Mouse (Mus musculus): ENCODE data around the gene Pp2d1. TPM values are rescaled to one million over a fixed set of nuclear protein-coding genes. Genes with fewer than 3 reads are reported as not detected.

Gene Pp2d1
- polyA plus RNA-seq, 1 experiment, result not detected

DNA sequence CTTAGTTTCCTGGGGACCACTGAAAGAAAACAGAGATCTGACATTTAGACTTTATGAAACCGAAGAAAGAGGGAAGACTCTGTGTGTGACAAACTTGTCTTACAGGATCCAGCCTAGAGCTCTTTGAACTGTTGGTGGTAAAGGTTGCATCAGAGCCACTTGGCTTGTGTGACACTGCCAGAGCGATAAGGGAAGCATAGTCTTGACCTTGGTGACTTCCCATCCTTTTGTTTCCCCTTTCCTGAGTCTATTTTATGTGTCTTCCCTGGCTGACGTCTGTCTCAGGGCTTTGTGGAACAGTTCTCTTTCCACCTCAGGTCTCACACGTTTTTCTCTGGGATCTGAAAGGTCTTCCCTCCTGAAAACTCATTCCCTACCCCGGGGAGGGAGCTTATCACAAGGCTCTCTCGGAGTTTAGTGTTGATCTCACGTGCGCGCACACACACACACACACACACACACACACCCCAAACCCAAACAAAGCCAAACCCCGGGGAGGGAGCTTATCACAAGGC, 31.2 kb upstream of the Pp2d1 start:
- H3K4me3 ChIP-seq (ENCODE audit: extremely low read depth, insufficient read depth, insufficient read length), result no peak overlapping the region; the same call in 1 of the 2 replicates
- H3K27ac ChIP-seq (ENCODE audit: insufficient read depth, low read length), result peak overlapping the region; percentile 43
- H3K36me3 ChIP-seq (ENCODE audit: control insufficient read depth, insufficient read depth, low read length), result no peaks in the 10 kb centered on the region
- H3K27me3 ChIP-seq (ENCODE audit: control insufficient read depth, insufficient read depth, low read length), result no peaks in the 10 kb centered on the region
- WGBS, result 37% methylated on average over 10 of the region's 10 CpGs
- TF ChIP-seq POLR2A (IDR thresholded peaks at IDR 0.05; ENCODE audit: low read depth, low read length) (no peak), CTCF (IDR thresholded peaks at IDR 0.05; ENCODE audit: extremely low read depth, insufficient read depth, insufficient read length, insufficient replicate concordance) (no peak)
- H3K4me1 ChIP-seq (ENCODE audit: control insufficient read depth, insufficient read depth, insufficient read length), result peaks cover 9% of the 10 kb centered on the region
- no peak for DNase-seq (ENCODE audit: low read depth in 1 of 2, low spot score in 2 of 2)

DNA sequence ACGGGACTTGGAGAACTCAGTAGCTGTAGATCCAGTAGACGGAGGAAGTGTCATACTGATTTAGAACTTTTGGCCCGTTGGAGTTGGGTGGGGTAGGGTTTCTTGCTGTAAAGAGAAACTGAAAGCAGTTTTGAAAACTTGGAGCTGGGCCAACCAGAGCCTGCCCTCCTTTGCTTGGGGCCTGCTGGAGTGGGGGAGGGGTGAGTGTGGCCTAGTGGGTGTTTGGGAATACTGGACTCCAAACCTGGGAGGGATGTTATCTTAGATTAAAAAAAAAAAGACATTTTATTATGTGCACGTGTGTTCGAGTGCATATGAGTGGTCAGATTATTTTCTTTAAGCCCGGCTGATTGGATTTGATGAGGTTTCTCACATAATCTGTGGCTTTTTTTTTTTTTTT, 30.6 kb upstream of the Pp2d1 start:
- peaks cover 9% of the 10 kb centered on the region for H3K4me1 ChIP-seq (ENCODE audit: control insufficient read depth, insufficient read depth, insufficient read length)
- peak overlapping the region; percentile 93 for H3K27ac ChIP-seq (ENCODE audit: insufficient read depth, low read length)
- H3K36me3 ChIP-seq (ENCODE audit: control insufficient read depth, insufficient read depth, low read length), result no peaks in the 10 kb centered on the region
- peak overlapping the region; percentile 49 for H3K4me3 ChIP-seq (ENCODE audit: extremely low read depth, insufficient read depth, insufficient read length)
- 2% methylated on average over 6 of the region's 6 CpGs for WGBS
- H3K27me3 ChIP-seq (ENCODE audit: control insufficient read depth, insufficient read depth, low read length), result no peaks in the 10 kb centered on the region
- TF ChIP-seq POLR2A (IDR thresholded peaks at IDR 0.05; ENCODE audit: low read depth, low read length) (no peak), CTCF (IDR thresholded peaks at IDR 0.05; ENCODE audit: extremely low read depth, insufficient read depth, insufficient read length, insufficient replicate concordance) (no peak)
- peak; percentile 70 to 75 for DNase-seq (ENCODE audit: low read depth in 1 of 2, low spot score in 2 of 2)

DNA sequence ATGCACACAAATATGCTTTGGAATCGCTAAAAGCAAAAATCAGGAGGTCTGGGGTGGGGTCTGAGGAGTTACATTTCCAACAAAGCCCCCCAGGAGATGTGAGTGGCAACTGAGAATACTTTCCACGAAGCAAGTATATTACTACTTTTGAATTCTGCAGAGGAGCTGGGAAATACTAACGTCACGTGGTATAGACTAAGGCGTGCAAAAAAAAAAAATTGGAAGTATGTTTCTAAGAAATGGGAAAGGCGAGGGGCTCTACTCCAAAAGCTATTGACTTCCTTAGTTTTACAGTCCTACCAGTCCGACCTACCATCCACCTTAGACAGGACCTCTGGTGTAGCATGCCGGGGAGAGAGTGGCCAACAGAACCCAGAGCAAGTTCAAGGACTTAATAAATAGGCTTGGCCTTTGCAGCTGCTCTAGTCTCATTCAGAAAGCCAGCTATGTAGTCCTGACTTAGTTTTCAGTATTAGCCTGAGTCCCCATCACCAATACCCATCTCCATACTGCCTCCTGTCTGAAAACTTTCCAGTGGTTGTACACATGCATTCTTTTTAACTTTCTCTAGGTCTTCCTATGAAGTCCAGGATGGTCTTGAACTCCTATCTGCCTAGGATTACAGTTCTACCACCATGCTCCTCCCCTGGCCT, 29.6 kb upstream of the Pp2d1 start:
- no peak for TF ChIP-seq POLR2A (IDR thresholded peaks at IDR 0.05; ENCODE audit: low read depth, low read length)
- no peak for TF ChIP-seq CTCF (IDR thresholded peaks at IDR 0.05; ENCODE audit: extremely low read depth, insufficient read depth, insufficient read length, insufficient replicate concordance)
- H3K36me3 ChIP-seq (ENCODE audit: control insufficient read depth, insufficient read depth, low read length), result no peaks in the 10 kb centered on the region
- H3K4me3 ChIP-seq (ENCODE audit: extremely low read depth, insufficient read depth, insufficient read length), result peak overlapping the region; percentile 97
- 37% methylated on average over 8 of the region's 8 CpGs for WGBS
- DNase-seq (ENCODE audit: low read depth in 1 of 2, low spot score in 2 of 2), result no peak
- peak overlapping the region; percentile 64 for H3K27ac ChIP-seq (ENCODE audit: insufficient read depth, low read length)
- H3K27me3 ChIP-seq (ENCODE audit: control insufficient read depth, insufficient read depth, low read length), result no peaks in the 10 kb centered on the region
- H3K4me1 ChIP-seq (ENCODE audit: control insufficient read depth, insufficient read depth, insufficient read length), result peaks cover 9% of the 10 kb centered on the region

DNA sequence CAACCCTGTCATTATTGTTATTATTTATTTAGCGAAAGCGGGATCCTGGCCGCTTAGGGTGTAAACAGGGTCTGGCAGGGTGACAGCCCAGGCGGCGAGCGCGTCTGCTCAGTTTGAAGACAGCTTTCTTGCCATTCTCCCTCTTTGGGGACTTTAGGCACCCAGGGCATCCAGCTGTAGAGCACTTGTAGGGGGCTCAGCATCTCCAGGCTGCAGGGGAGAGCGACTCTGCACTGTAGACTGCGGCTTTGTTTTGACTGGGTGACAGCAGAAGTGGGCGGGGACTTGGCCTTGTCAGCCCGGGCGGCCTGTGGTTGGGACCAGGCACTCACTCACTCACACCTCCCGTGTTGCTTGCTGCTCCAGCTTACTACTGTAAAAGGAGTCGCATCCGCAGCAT, 28.9 kb upstream of the Pp2d1 start:
- peak overlapping the region; percentile 97 for H3K4me3 ChIP-seq (ENCODE audit: extremely low read depth, insufficient read depth, insufficient read length)
- H3K27me3 ChIP-seq (ENCODE audit: control insufficient read depth, insufficient read depth, low read length), result no peaks in the 10 kb centered on the region
- no peaks in the 10 kb centered on the region for H3K36me3 ChIP-seq (ENCODE audit: control insufficient read depth, insufficient read depth, low read length)
- TF ChIP-seq POLR2A (IDR thresholded peaks at IDR 0.05; ENCODE audit: low read depth, low read length) (peak; percentile 62), CTCF (IDR thresholded peaks at IDR 0.05; ENCODE audit: extremely low read depth, insufficient read depth, insufficient read length, insufficient replicate concordance) (no peak)
- peak; percentile 65 to 86 for DNase-seq (ENCODE audit: low read depth in 1 of 2, low spot score in 2 of 2)
- WGBS, result under 1% methylated on average over 15 of the region's 15 CpGs
- peak overlapping the region; percentile 98 for H3K27ac ChIP-seq (ENCODE audit: insufficient read depth, low read length)
- peaks cover 9% of the 10 kb centered on the region for H3K4me1 ChIP-seq (ENCODE audit: control insufficient read depth, insufficient read depth, insufficient read length)

DNA sequence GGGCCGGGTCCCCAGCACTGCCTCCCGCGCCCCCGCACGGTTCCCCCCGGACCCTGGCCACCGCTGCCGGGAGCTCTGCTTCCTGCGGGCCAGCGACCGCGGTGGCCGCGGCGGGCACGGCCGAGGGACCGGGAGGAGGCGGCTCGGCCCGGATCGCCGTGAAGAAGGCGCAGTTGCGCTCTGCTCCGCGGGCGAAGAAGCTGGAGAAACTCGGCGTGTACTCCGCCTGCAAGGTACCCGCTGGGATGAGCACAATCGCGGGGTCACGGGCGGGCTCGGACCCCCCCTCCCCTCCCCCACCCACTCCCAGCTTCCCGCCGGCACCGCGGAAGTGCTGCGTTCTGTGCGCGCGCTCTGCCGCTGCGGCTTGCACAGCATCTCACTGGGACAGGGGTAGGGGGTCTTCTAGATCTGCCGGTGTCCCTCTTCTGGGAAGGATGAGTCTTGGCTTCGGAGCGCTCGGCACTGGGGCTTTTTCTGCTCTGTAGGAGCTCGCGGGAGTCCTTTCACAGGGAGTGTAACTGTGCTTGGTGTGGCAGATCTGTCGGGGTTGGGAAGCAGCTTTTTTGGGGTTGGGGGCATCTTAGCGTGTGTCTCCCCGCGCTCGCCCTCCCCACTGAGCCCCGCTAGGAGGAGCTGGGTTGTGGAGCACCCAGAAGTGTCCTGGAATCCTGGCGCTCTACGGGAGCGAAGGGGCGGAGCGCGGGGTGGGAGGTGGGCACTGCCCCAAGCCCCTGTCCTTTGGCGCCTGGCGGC, 28.3 kb upstream of the Pp2d1 start:
- Histone ChIP-seq H3K4me1 (ENCODE audit: control insufficient read depth, insufficient read depth, insufficient read length) (peaks cover 9% of the 10 kb centered on the region), H3K27ac (ENCODE audit: insufficient read depth, low read length) (peak overlapping the region; percentile 98), H3K27me3 (ENCODE audit: control insufficient read depth, insufficient read depth, low read length) (no peaks in the 10 kb centered on the region), H3K36me3 (ENCODE audit: control insufficient read depth, insufficient read depth, low read length) (no peaks in the 10 kb centered on the region), H3K4me3 (ENCODE audit: extremely low read depth, insufficient read depth, insufficient read length) (peak overlapping the region; percentile 97)
- peak in 1 of 2 experiments; percentile 46 for DNase-seq (ENCODE audit: low read depth in 1 of 2, low spot score in 2 of 2)
- no peak; the same call in 1 of the 2 replicates for TF ChIP-seq POLR2A (IDR thresholded peaks at IDR 0.05; ENCODE audit: low read depth, low read length)
- TF ChIP-seq CTCF (IDR thresholded peaks at IDR 0.05; ENCODE audit: extremely low read depth, insufficient read depth, insufficient read length, insufficient replicate concordance), result no peak
- under 1% methylated on average over 66 of the region's 67 CpGs for WGBS

DNA sequence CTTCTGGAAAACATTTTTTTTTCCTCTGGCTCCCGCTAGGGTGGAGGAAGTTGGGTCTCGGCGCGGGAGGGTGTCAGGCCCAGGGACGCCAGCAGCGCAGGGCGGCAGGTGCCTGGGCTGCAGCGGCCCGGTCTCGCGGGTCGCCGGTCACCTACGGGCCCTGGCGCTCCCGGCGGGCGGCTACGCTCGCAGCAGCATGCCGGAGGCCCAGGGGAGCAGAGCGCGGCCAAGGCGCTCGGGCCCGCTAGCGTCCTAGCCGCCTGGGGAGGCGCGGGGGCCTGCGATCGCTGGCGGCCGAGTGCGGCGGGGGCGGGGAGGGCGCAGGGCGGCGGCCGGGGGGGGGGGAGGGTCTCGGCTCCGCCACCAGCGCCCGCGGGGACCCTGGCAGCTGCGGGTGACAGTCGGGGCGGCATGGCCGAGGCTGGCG, 27.7 kb upstream of the Pp2d1 start:
- under 1% methylated on average over 35 of the region's 51 CpGs for whole genome bisulfite sequencing
- H3K4me1 ChIP-seq (ENCODE audit: control insufficient read depth, insufficient read depth, insufficient read length), result peaks cover 7% of the 10 kb centered on the region
- H3K36me3 ChIP-seq (ENCODE audit: control insufficient read depth, insufficient read depth, low read length), result no peaks in the 10 kb centered on the region
- peak; percentile 32; the same call in 1 of the 2 replicates for TF ChIP-seq POLR2A (IDR thresholded peaks at IDR 0.05; ENCODE audit: low read depth, low read length)
- TF ChIP-seq CTCF (IDR thresholded peaks at IDR 0.05; ENCODE audit: extremely low read depth, insufficient read depth, insufficient read length, insufficient replicate concordance), result no peak
- DNase-seq (ENCODE audit: low read depth in 1 of 2, low spot score in 2 of 2), result peak; percentile 49 to 62
- H3K27me3 ChIP-seq (ENCODE audit: control insufficient read depth, insufficient read depth, low read length), result no peaks in the 10 kb centered on the region
- peak overlapping the region; percentile 97 for H3K4me3 ChIP-seq (ENCODE audit: extremely low read depth, insufficient read depth, insufficient read length)
- peak overlapping the region; percentile 98 for H3K27ac ChIP-seq (ENCODE audit: insufficient read depth, low read length)
